Mouse (Mus musculus) embryonic facial prominence, embryonic 13.5 days (tissue): ENCODE data around the gene Ermard. TPM values are rescaled to one million over a fixed set of nuclear protein-coding genes. Genes with fewer than 3 reads are reported as not detected.
"Not testable (repeated sequence)": the region's sequence is repeated elsewhere in the genome, so short reads cannot be mapped to it uniquely, and the experiment has no call there.

Experiments used
- ATAC-seq: fragments of 200-750 bp; cut with Nextera tagmentation; 2 replicates; pipeline ENCODE4 v1.8.0; 2017; ENCODE audit warnings: low read depth; ENCODE audit not compliant: insufficient number of reproducible peaks, insufficient read depth, low FRiP score, low TSS enrichment
- H3K27ac ChIP-seq: fragments of 300-500 bp; sonication (generic); 2 replicates; pipeline ENCODE4 v1.5.1; 2015; ENCODE audit warnings: moderate library complexity, mild to moderate bottlenecking, inconsistent platforms
- H3K27me3 ChIP-seq: fragments of 300-500 bp; sonication (generic); 2 replicates; pipeline ENCODE4 v1.6.1; 2015; ENCODE audit warnings: mild to moderate bottlenecking, inconsistent platforms
- H3K36me3 ChIP-seq: fragments of 300-500 bp; sonication (generic); 2 replicates; pipeline ENCODE4 v1.6.1; 2015; ENCODE audit warnings: mild to moderate bottlenecking, inconsistent platforms
- H3K4me1 ChIP-seq: fragments of 300-500 bp; sonication (generic); 2 replicates; pipeline ENCODE4 v1.6.1; 2015; ENCODE audit warnings: inconsistent platforms
- H3K4me2 ChIP-seq: fragments of 300-500 bp; sonication (generic); 2 replicates; pipeline ENCODE4 v1.6.1; 2015; ENCODE audit warnings: moderate library complexity, mild to moderate bottlenecking, inconsistent platforms
- H3K4me3 ChIP-seq: fragments of 300-500 bp; sonication (generic); 2 replicates; pipeline ENCODE4 v1.5.1; 2015; ENCODE audit warnings: mild to moderate bottlenecking, inconsistent platforms
- H3K9ac ChIP-seq: fragments of 300-500 bp; sonication (generic); 2 replicates; pipeline ENCODE4 v1.6.1; 2015; ENCODE audit warnings: mild to moderate bottlenecking, inconsistent platforms
- H3K9me3 ChIP-seq: fragments of 300-500 bp; sonication (generic); 2 replicates; pipeline ENCODE4 v1.6.1; 2016; ENCODE audit warnings: inconsistent platforms
- WGBS: fragments of 180-500 bp; shearing (Covaris S2); methylation state at CpG from one replicate; pipeline ENCODE4 v1.1.7; 2015; ENCODE audit warnings: mixed read lengths; 5-methylcytosine and 5-hydroxymethylcytosine counted together
- polyA plus RNA-seq: library from polyadenylated mRNA; unstranded; fragments of >200 nt; fragmentation: Nextera tagmentation; extraction: Ambion mirVana; gene quantifications from 2 replicates; pipeline ENCODE4 v1.2.1, GENCODE M21; 2015

Gene Ermard
- polyA plus RNA-seq, result 88.0 and 91.3 TPM in 2 replicates

DNA sequence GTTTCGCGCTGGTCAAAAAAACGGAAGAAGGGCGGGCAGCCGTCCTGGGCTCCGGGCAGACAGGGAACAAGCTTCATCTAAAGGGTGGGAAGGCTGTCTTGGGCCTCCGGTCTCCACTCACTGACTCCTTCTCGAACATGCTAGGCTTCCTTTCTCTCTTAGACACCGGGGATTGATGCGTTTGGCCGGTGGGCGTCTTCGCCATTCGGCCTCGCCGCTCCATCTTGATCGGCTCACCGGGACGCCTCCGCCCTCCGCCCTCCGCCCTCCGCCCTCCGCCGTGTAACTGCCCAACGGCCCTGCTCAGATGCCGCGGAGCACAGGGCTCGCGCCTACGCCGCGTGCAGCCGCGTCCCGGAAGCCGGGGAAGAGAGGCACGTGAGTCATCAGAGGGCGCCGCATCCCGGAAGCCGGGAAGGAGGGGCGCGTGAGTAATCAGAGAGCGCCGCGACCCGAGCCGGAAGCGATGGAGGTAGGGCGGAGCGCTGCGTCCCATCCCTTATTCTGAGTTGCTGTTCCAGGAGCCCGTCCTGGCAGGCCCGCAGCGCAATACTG is at the start of gene Ermard, which contains the start of the genes Tcte3 and Gm3448:
Gene Ermard, plus strand, starts transcription at position 34 of the 555 bp plus-strand sequence.
Gene Tcte3, minus strand, starts transcription at position 314 of the 555 bp plus-strand sequence.
Gene Gm3448, minus strand, starts transcription at position 363 of the 555 bp plus-strand sequence.
- not testable (repeated sequence) for H3K9ac ChIP-seq, H3K9me3 ChIP-seq, H3K4me2 ChIP-seq, H3K36me3 ChIP-seq, H3K27me3 ChIP-seq, H3K4me1 ChIP-seq, H3K4me3 ChIP-seq, H3K27ac ChIP-seq
- WGBS, result 0% methylated on average over 9 of the region's 56 CpGs
- ATAC-seq, result peak; percentile 95

DNA sequence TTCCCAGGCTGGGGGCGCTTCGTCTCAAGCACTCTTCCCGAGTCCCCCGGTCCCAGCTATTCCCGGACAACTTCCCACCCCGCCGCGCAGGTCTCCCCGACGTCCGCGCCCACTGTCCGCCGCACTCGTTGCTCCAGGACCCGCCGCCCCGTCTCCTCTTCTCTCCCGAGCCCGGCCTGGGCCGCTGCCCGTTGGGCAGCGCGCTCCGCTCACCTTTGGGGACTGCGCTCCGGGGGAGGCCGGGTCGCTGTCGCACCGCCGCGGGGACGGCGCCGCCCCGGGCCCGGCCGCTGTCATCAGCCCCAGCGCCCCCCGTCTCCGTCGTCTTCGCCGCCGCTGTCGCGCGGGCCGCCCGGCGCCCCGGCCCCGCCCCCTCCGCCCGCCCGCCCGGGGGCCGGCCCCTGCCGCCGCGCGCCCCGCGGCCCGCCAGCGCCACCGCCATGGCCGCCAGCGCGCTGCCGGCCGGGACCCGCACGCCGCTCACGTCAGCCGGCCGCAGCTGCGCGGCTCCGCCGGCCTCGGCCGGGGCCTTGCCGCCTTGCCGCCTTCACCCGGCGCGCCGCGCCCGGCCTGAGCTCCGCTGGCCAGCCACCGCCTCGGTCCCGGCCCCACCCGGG is 48.4 kb upstream of the Ermard start:
- not testable (repeated sequence) for H3K4me2 ChIP-seq, H3K9me3 ChIP-seq, H3K27ac ChIP-seq, H3K36me3 ChIP-seq, H3K9ac ChIP-seq, H3K4me1 ChIP-seq, H3K4me3 ChIP-seq, H3K27me3 ChIP-seq
- ATAC-seq, result peak; percentile 63
- WGBS, result no CpG with 5 or more reads among the region's 98 CpGs

DNA sequence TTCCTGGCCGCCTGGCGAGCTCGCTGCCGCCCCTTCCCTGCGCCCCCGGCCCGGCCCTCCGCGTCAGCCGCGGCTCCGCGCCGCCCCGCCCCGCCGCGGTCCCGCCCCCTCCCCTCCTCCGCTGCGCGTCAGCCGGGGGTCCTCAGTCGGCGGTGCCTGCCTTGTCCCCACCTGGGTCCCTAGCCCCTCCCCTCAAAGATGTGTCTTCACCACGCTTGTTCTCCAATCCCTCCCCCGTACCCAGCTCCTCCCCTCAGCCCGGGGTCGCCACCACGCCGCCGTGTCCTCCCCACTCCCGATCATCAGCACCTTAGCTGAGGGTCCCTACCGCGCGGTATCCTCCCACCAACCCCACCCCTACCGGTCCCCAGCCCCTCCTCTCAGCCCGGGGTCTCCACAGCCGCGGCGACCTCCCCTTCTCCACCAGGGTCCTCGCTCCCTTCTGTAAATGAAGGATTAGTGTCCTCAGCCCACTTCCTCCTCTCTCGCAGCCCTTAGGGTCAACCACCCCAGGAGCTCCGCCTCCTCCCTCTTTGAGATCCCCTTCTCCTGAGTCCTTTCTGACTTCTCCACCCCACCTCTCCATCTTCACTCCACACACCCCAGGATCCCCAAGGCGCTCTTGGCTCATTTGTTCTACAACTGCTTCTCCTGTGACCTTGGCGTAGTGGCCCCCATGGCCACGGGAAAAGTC is 47.7 kb upstream of the Ermard start:
- ATAC-seq, result peak; percentile 89

DNA sequence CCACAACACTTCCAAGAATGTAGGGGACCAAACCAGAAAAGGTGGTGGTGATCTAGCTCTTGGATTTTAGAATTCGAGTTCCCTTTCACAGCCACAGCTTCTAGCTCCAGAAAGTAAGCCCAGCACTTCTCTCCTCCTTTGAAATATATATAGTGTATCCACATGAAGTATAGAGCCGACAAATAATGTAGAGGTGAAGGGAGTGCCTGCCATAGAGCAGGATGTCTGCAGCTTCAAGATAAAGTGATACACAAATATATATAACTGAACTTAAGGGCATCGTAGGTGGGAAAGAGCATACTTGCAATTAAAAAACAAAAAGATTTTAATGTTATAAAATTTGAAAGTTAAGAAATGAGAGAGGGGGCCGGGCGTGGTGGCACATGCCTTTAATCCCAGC is 46.9 kb upstream of the Ermard start:
- WGBS, result no CpG with 5 or more reads among the region's 5 CpGs
- H3K36me3 ChIP-seq, ATAC-seq, H3K9ac ChIP-seq, H3K4me2 ChIP-seq, H3K27ac ChIP-seq, H3K4me1 ChIP-seq, H3K27me3 ChIP-seq, H3K9me3 ChIP-seq, H3K4me3 ChIP-seq: not testable (repeated sequence)

More for the DNA sequence above, 47.7 kb upstream of the Ermard start:
- not testable (repeated sequence) for H3K4me2 ChIP-seq, H3K27me3 ChIP-seq, H3K4me1 ChIP-seq, H3K9ac ChIP-seq, H3K27ac ChIP-seq, H3K9me3 ChIP-seq, H3K36me3 ChIP-seq, H3K4me3 ChIP-seq
- WGBS, result no CpG with 5 or more reads among the region's 47 CpGs

DNA sequence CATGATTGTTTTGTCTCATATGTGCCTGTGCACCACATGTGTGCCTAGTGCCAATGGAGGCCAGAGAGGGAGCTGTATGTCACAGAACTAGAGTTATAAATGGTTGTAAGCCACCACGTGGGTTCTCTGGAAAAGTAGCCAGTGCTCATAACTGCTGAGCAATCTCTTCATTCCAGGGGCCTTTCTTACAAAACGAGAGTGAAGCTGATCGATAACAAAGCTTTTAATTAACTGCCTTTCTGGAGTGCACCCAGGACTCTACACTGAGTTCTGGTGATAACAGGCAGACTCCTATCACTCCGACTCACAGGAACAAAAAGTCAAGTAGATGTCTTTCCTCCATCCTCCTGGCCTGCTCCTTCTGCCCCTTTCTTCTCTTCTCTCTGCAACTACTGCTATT is 41.0 kb upstream of the Ermard start:
- H3K9ac ChIP-seq, H3K27me3 ChIP-seq, H3K9me3 ChIP-seq, H3K4me2 ChIP-seq, H3K4me1 ChIP-seq, ATAC-seq, H3K36me3 ChIP-seq, H3K27ac ChIP-seq, H3K4me3 ChIP-seq: not testable (repeated sequence)
- WGBS, result no CpG with 5 or more reads among the region's 4 CpGs

DNA sequence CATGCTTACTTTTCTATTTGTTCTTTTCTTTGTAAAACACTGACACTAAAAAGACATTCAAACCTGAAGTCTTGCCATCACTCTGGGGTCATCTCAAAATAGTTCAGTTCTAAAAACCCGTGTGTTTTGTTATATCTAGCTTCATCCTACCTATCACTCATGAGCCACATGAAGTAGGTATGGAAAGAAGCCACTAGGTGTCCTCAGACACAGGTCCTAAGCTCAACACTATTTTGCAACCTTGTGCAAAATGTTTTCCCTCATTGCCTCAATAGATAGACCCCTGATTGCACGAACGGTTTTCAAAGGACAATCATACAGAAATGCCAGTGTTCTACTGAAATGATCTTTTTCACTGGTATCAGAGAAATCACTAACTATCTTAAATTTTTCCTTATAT is 31.9 kb upstream of the Ermard start:
- not testable (repeated sequence) for H3K27ac ChIP-seq, H3K9me3 ChIP-seq, ATAC-seq, H3K27me3 ChIP-seq, H3K4me2 ChIP-seq, H3K4me1 ChIP-seq, H3K4me3 ChIP-seq, H3K9ac ChIP-seq, H3K36me3 ChIP-seq
- no CpG with 5 or more reads among the region's 3 CpGs for WGBS

DNA sequence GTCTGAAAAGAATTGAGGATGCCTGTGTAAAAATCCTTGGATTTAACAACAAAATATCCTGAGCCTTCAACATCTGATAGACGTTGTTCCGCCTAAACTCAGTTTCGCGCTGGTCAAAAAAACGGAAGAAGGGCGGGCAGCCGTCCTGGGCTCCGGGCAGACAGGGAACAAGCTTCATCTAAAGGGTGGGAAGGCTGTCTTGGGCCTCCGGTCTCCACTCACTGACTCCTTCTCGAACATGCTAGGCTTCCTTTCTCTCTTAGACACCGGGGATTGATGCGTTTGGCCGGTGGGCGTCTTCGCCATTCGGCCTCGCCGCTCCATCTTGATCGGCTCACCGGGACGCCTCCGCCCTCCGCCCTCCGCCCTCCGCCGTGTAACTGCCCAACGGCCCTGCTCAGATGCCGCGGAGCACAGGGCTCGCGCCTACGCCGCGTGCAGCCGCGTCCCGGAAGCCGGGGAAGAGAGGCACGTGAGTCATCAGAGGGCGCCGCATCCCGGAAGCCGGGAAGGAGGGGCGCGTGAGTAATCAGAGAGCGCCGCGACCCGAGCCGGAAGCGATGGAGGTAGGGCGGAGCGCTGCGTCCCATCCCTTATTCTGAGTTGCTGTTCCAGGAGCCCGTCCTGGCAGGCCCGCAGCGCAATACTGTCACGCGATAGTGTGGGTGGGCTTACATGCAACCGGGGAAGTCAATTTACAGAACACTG is 31.1 kb upstream of the Ermard start, which contains the start of gene Gm3435:
Gene Gm3435, plus strand, starts transcription at position 471 of the 708 bp plus-strand sequence.
- H3K4me2 ChIP-seq, H3K27ac ChIP-seq, H3K27me3 ChIP-seq, H3K4me1 ChIP-seq, H3K4me3 ChIP-seq, H3K9me3 ChIP-seq, H3K9ac ChIP-seq, H3K36me3 ChIP-seq: not testable (repeated sequence)
- peak; percentile 96 for ATAC-seq
- no CpG with 5 or more reads among the region's 60 CpGs for WGBS

DNA sequence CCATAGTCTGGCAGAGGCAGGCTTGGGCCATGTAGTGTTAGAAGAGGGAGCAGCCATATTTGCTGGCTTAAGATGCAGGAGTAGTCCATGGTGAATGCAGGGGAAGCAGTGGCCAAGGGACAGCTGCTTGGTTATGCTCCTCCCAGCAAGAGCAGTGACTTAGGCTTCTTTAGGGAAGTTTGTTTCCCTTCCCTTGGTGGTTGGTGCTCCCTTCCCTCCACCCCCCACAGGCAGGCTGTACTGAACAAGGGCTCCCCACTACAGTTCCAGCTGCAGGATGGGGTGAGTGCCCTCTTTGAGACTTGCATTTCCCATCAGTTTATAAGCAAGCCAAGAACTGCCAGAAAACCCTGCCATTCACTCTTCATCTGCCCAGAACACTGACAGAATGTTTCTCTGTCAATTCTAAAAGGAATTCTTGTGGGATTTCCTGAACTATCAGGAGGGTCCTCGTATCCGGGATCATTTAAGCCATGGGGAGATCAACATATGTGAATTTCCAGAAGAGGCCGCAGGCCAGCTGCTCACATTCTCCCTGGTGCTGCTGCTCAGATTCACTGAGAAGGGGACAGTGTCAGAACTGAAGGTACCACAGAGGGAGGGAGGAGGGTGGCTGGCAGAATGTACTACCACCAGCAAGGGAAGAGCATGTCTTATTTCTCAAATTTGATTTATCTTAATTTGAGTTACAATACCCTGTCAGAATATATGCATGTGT is 19.3 kb upstream of the Ermard start:
- 64% methylated on average over 3 of the region's 3 CpGs for WGBS
- not testable (repeated sequence) for H3K4me2 ChIP-seq, H3K4me3 ChIP-seq, H3K27me3 ChIP-seq, ATAC-seq, H3K36me3 ChIP-seq, H3K4me1 ChIP-seq, H3K9ac ChIP-seq, H3K9me3 ChIP-seq
- H3K27ac ChIP-seq, result 0 out of 2 replicates have a peak overlapping the region, but pooled peaks have one; percentile 36

DNA sequence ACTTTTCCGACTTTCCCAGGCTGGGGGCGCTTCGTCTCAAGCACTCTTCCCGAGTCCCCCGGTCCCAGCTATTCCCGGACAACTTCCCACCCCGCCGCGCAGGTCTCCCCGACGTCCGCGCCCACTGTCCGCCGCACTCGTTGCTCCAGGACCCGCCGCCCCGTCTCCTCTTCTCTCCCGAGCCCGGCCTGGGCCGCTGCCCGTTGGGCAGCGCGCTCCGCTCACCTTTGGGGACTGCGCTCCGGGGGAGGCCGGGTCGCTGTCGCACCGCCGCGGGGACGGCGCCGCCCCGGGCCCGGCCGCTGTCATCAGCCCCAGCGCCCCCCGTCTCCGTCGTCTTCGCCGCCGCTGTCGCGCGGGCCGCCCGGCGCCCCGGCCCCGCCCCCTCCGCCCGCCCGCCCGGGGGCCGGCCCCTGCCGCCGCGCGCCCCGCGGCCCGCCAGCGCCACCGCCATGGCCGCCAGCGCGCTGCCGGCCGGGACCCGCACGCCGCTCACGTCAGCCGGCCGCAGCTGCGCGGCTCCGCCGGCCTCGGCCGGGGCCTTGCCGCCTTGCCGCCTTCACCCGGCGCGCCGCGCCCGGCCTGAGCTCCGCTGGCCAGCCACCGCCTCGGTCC is 17.0 kb upstream of the Ermard start:
- not testable (repeated sequence) for H3K36me3 ChIP-seq, H3K27ac ChIP-seq, H3K9ac ChIP-seq, H3K4me2 ChIP-seq, H3K4me1 ChIP-seq, H3K4me3 ChIP-seq, H3K9me3 ChIP-seq, H3K27me3 ChIP-seq
- ATAC-seq, result peak; percentile 68
- WGBS, result no CpG with 5 or more reads among the region's 97 CpGs

DNA sequence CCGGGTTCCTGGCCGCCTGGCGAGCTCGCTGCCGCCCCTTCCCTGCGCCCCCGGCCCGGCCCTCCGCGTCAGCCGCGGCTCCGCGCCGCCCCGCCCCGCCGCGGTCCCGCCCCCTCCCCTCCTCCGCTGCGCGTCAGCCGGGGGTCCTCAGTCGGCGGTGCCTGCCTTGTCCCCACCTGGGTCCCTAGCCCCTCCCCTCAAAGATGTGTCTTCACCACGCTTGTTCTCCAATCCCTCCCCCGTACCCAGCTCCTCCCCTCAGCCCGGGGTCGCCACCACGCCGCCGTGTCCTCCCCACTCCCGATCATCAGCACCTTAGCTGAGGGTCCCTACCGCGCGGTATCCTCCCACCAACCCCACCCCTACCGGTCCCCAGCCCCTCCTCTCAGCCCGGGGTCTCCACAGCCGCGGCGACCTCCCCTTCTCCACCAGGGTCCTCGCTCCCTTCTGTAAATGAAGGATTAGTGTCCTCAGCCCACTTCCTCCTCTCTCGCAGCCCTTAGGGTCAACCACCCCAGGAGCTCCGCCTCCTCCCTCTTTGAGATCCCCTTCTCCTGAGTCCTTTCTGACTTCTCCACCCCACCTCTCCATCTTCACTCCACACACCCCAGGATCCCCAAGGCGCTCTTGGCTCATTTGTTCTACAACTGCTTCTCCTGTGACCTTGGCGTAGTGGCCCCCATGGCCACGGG is 16.4 kb upstream of the Ermard start:
- H3K4me3 ChIP-seq, H3K36me3 ChIP-seq, H3K9me3 ChIP-seq, H3K4me2 ChIP-seq, H3K9ac ChIP-seq, H3K27me3 ChIP-seq, H3K27ac ChIP-seq, H3K4me1 ChIP-seq: not testable (repeated sequence)
- WGBS, result no CpG with 5 or more reads among the region's 48 CpGs
- ATAC-seq, result peak; percentile 87
